Mouse (Mus musculus) lung, embryonic 14.5 days (tissue): ENCODE measurements at regions not wholly inside any gene's neighbourhood (a gene's known extent, or its start where the extent isn't known, plus 50 kb on each side); places are given as distances from the start of the nearest gene placed in this dataset.
A peak's percentile ranks its signal among the peaks of the same experiment; 100 is the strongest.

Experiments used
- ATAC-seq: fragments of 200-750 bp; cut with Nextera tagmentation; 2 replicates; pipeline ENCODE4 v1.8.0; 2017; ENCODE audit warnings: mild to moderate bottlenecking, moderate TSS enrichment, moderate library complexity; ENCODE audit not compliant: insufficient read depth
- DNase-seq: peaks from one replicate; pipeline ENCODE4 v3.0.0-alpha.2; 2015
- H3K27ac ChIP-seq: fragments of 300-500 bp; sonication (generic); 2 replicates; pipeline ENCODE4 v1.5.1; 2014; ENCODE audit warnings: low read depth, mild to moderate bottlenecking, moderate library complexity
- H3K27me3 ChIP-seq: fragments of 300-500 bp; sonication (generic); 2 replicates; pipeline ENCODE4 v1.6.1; 2014; ENCODE audit warnings: low read length, control low read depth; ENCODE audit not compliant: insufficient read depth
- H3K36me3 ChIP-seq: fragments of 300-500 bp; sonication (generic); 2 replicates; pipeline ENCODE4 v1.6.1; 2014; ENCODE audit warnings: control low read depth; ENCODE audit not compliant: insufficient read depth
- H3K4me1 ChIP-seq: fragments of 300-500 bp; sonication (generic); 2 replicates; pipeline ENCODE4 v1.6.1; 2014; ENCODE audit warnings: antibody characterized with exemption, control low read depth; ENCODE audit not compliant: insufficient read depth
- H3K4me2 ChIP-seq: fragments of 300-500 bp; sonication (generic); 2 replicates; pipeline ENCODE4 v1.6.1; 2014; ENCODE audit warnings: mild to moderate bottlenecking
- H3K4me3 ChIP-seq: fragments of 300-500 bp; sonication (generic); 2 replicates; pipeline ENCODE4 v1.5.1; 2014; ENCODE audit warnings: low read depth, low read length
- H3K9ac ChIP-seq: fragments of 300-500 bp; sonication (generic); 2 replicates; pipeline ENCODE4 v1.6.1; 2014
- H3K9me3 ChIP-seq: fragments of 300-500 bp; sonication (generic); 2 replicates; pipeline ENCODE4 v1.6.1; 2016; ENCODE audit warnings: low read depth, low read length, control low read depth
- CTCF ChIP-seq: IDR thresholded peaks from 2 replicates; pipeline ENCODE4 v1.5.1; 2016; ENCODE audit warnings: antibody characterized with exemption, low read depth
- WGBS: fragments of 180-500 bp; shearing (Covaris S2); extraction: QIAGEN DNeasy Blood & Tissue Kit; methylation state at CpG from one replicate; pipeline ENCODE4 v1.1.7; 2014; 5-methylcytosine and 5-hydroxymethylcytosine counted together

DNA sequence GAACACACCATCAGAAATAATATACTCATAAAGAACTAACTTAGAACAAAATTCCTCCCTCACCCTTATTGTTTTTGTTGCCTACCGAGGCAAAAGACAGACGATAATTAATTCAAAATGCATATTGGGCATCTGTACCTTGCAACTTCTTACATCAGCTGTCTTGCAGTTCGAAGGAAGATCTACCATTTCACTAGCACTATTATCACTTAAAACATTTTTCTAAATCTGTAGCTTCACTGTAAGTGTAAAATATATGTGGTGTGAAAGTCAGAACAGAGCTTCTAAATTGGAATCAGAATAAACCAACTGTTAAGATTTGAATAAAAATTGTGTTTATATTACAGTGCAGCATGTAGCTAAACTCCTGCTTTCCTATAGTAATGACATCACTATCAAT is 562.4 kb upstream of the Atp10a start:
- no peak overlapping the region for H3K4me2 ChIP-seq
- no peaks in the 10 kb centered on the region for H3K36me3 ChIP-seq
- no peak overlapping the region for H3K4me3 ChIP-seq
- ATAC-seq (no peak), DNase-seq (no peak)
- no peaks in the 10 kb centered on the region for H3K27me3 ChIP-seq
- H3K9me3 ChIP-seq, result no peaks in the 10 kb centered on the region
- H3K9ac ChIP-seq, result no peak overlapping the region
- no peak overlapping the region for H3K27ac ChIP-seq
- TF ChIP-seq CTCF, result no peak
- 73% methylated on average over 3 of the region's 3 CpGs for WGBS
- H3K4me1 ChIP-seq, result no peaks in the 10 kb centered on the region

DNA sequence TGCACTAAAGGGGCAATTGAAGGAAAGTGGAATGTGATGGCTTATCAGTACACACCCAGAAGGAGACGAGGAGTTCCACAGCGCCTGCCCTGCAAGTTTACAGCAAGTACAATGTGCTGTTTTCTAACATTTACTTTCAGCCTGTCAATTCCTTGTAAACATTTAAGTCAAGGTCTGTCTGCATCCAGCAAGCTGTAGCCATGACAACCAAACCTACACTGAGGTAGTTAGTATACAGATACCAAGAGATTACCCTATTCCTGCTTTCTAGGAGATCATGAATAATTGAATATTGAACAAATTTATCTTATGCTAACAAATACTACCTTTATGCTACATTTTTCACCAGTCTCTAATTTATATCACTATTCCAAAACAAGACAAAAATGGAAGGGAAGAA is 569.0 kb upstream of the Gabra5 start:
- no peak for TF ChIP-seq CTCF
- Histone ChIP-seq H3K27me3 (no peaks in the 10 kb centered on the region), H3K9ac (no peak overlapping the region), H3K27ac (no peak overlapping the region), H3K36me3 (no peaks in the 10 kb centered on the region), H3K4me2 (no peak overlapping the region), H3K4me3 (no peak overlapping the region), H3K9me3 (no peaks in the 10 kb centered on the region), H3K4me1 (no peaks in the 10 kb centered on the region)
- ATAC-seq (no peak), DNase-seq (no peak)
- WGBS, result 30% methylated on average over 2 of the region's 2 CpGs

DNA sequence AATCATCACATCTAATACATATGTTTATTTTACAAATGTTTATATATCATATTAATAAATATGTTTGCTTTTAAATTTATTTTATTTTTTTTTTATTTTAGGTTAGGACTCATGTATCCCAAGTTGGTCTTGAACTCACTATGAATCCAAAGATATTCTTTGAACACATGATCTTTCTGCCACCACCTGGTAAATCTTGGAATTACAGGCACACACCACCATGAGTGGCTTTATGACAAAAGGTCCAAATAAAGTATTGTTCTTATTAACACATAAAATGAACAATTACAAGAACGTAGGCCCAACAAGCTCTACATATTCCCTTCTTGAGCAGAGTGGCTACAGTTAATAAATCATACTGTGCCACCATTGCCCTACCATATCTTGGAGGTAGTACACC is 523.1 kb upstream of the Gabra5 start:
- Histone ChIP-seq H3K27ac (no peak overlapping the region), H3K27me3 (no peaks in the 10 kb centered on the region), H3K4me1 (no peaks in the 10 kb centered on the region), H3K9me3 (no peaks in the 10 kb centered on the region), H3K4me3 (no peak overlapping the region), H3K36me3 (no peaks in the 10 kb centered on the region), H3K4me2 (no peak overlapping the region), H3K9ac (no peak overlapping the region)
- TF ChIP-seq CTCF, result no peak
- ATAC-seq (no peak), DNase-seq (peak; percentile 2)
- 69% methylated on average over 1 of the region's 1 CpGs for WGBS

DNA sequence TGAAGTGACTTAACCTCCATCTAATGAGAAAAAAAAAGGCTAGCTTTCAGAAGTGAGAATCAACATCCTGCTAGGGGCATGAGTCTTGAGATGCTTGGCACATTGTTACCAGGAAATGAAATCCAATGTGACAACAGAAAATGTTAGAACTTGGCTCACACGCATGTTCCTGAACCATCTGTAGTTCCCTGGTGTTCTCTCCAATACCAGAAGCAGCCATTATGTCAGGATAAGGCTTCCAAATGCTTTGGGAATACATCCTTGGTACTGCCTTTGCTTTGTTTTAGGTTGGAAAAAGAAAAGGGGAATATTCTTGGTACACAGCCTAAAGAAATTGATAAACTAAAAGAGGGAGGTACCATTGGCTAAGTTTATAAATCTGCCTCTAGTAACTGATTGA is 522.3 kb upstream of the Gabra5 start:
- Histone ChIP-seq H3K36me3 (no peaks in the 10 kb centered on the region), H3K27ac (no peak overlapping the region), H3K9ac (no peak overlapping the region), H3K4me1 (no peaks in the 10 kb centered on the region), H3K4me2 (no peak overlapping the region), H3K27me3 (no peaks in the 10 kb centered on the region), H3K4me3 (no peak overlapping the region), H3K9me3 (no peaks in the 10 kb centered on the region)
- DNase-seq (no peak), ATAC-seq (no peak)
- no peak for TF ChIP-seq CTCF
- 58% methylated on average over 1 of the region's 1 CpGs for WGBS

DNA sequence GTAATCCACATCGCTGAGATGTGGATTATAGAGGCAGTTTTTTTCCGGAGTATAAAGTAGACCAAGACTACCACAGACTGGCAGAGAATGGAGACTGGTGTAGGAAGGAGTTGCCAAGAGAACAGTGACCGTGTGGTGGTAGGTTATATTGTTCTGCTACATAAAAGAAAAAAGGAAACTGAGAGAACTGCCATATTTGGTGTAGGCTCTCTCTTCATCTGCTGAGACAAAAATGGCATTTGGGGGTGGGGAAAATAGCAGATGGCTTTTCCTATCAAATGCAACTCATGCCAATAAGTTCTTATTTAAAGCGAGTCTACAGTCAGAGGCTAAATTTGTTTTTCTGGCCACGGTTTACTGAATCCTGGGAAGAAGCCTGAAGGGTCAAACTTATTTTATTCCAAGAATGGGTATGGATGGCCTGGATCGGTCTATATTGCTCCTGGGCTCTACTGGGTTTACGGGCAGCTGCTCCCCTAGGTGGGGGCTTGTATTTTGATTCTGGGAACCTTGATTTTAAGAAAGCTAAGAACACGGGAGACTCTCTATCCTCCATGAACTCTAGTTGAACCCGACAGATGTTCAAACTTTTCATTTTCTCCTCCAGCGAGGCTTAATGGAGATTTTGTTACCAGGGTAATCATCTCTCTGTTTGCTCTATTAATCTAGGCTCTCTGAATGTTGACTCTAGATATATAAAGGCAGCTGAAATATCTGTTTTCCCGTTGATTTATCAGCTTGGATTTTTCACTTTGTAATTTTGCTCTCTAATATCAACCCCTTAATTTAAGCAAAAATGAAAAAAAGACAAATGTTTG is 482.8 kb upstream of the Gabra5 start:
- Histone ChIP-seq H3K4me1 (no peaks in the 10 kb centered on the region), H3K36me3 (no peaks in the 10 kb centered on the region), H3K4me2 (no peak overlapping the region), H3K9ac (no peak overlapping the region), H3K27me3 (no peaks in the 10 kb centered on the region), H3K27ac (no peak overlapping the region), H3K9me3 (no peaks in the 10 kb centered on the region), H3K4me3 (no peak overlapping the region)
- TF ChIP-seq CTCF, result no peak
- no peak for DNase-seq
- ATAC-seq, result no peak
- 58% methylated on average over 11 of the region's 11 CpGs for WGBS

DNA sequence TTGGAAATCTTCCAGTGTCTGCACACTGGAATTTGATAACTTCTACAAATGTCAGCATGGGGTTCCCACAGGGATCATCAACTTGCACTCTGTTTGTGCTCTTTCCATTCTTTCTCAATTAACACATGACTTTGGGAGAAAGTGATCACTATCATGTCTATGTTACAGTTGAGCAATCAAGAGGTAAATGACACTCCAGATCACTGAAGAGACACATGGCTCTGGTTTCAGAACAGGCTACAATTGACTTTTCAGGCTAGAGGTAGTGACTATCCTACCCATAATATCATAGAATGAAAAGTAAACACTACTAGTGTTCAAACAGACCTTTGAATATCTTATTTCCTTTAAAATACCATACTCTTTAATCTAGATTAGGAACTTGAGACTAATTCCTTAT is 473.3 kb upstream of the Gabra5 start:
- ATAC-seq (no peak), DNase-seq (no peak)
- H3K4me1 ChIP-seq, result no peaks in the 10 kb centered on the region
- TF ChIP-seq CTCF, result no peak
- no peak overlapping the region for H3K9ac ChIP-seq
- no peak overlapping the region for H3K4me3 ChIP-seq
- H3K27ac ChIP-seq, result no peak overlapping the region
- no peaks in the 10 kb centered on the region for H3K36me3 ChIP-seq
- H3K9me3 ChIP-seq, result no peaks in the 10 kb centered on the region
- H3K4me2 ChIP-seq, result no peak overlapping the region
- H3K27me3 ChIP-seq, result no peaks in the 10 kb centered on the region

DNA sequence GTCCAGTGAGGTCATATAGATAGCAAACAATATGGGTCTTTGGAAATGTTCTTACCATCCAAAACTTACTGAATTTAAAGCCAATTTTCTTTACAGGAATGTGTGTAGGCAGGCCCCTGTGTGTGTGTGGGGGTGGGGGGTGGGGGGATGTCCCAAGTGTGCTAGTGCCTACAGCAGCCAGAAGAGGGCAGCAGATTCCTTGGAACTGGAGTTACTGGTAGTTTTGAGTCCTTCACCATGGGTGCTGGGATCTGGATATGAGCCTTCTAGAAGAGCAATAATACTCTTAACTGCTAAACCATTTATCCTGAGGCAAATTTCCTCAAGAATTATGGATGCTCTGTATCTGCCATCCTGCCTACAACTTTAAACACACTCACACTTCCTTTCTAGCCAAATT is 456.4 kb upstream of the Gabra5 start:
- Histone ChIP-seq H3K36me3 (no peaks in the 10 kb centered on the region), H3K27ac (no peak overlapping the region), H3K4me1 (no peaks in the 10 kb centered on the region), H3K9ac (no peak overlapping the region), H3K4me3 (no peak overlapping the region), H3K27me3 (no peaks in the 10 kb centered on the region), H3K4me2 (no peak overlapping the region), H3K9me3 (no peaks in the 10 kb centered on the region)
- no peak for TF ChIP-seq CTCF
- ATAC-seq (no peak), DNase-seq (no peak)

DNA sequence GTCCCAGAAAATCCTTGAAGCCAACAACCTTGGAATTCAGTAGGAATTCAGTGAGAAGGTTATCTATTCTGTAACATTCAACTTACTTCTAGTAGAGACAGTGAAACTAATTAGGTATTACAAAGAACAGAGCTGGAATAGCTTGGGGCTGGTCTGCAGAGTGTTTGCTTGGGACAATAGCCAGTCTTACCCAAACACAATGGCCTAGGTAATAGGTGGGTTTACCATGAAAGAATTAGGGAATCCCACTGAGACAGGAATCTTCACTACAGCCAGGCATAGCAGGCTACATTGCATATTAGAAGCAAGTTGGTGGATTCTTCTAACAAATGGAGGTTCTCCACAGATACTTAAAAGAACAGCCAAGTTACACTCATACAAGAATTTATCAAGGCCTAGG is 449.0 kb upstream of the Gabra5 start:
- H3K9ac ChIP-seq, result no peak overlapping the region

More for the DNA sequence above, 449.0 kb upstream of the Gabra5 start:
- DNase-seq, result no peak
- no peak overlapping the region for H3K27ac ChIP-seq
- H3K27me3 ChIP-seq, result no peaks in the 10 kb centered on the region
- H3K9me3 ChIP-seq, result no peaks in the 10 kb centered on the region
- no peak overlapping the region for H3K4me3 ChIP-seq
- ATAC-seq, result no peak
- no peaks in the 10 kb centered on the region for H3K36me3 ChIP-seq
- H3K4me1 ChIP-seq, result no peaks in the 10 kb centered on the region
- no peak overlapping the region for H3K4me2 ChIP-seq
- TF ChIP-seq CTCF, result no peak
